Mouse (Mus musculus): ENCODE measurements around the gene Rac2. TPM values are rescaled to one million over a fixed set of nuclear protein-coding genes. Genes with fewer than 3 reads are reported as not detected.

Rac2 gene
- total RNA-seq (2023) = 761 to 837 TPM (median 813 TPM) in 4 replicates

GRCm38 (mm10) chr15:78572658-78573397 lies at the start of gene Rac2:
Rac2 (minus strand) TSS chr15:78572783.

GRCm38 (mm10) chr15:78596914-78597313 lies 24.3 kb upstream of the Rac2 start, which contains the start of gene Cyth4:
Cyth4 (plus strand) TSS chr15:78597047.

GRCm38 (mm10) chr15:78544561-78545001 lies 28.0 kb downstream of the Rac2 start, which contains the start of gene Sstr3:
Sstr3 (minus strand) TSS chr15:78544685.

GRCm38 (mm10) chr15:78530671-78531450 lies 41.7 kb downstream of the Rac2 start, which contains the start of gene C1qtnf6:
C1qtnf6 (minus strand) TSS chr15:78531416.

Other genes with a start within 250 kb of the Rac2 start
- 21.1 to 26.8 TPM (median 22.9 TPM) in 4 replicates for gene Csf2rb, start 247.0 kb downstream of the Rac2 start, total RNA-seq (2023)
- not detected in 4 replicates for gene Tex33, start 176.9 kb downstream of the Rac2 start, total RNA-seq (2023)
- 0.75 to 1.9 TPM (median 1.5 TPM) in 4 replicates for gene Tst, start 166.9 kb downstream of the Rac2 start, total RNA-seq (2023)
- gene Mpst, start 166.4 kb downstream of the Rac2 start, total RNA-seq (2023) = 18.6 to 23.2 TPM (median 22.5 TPM) in 4 replicates
- gene Kctd17, start 144.2 kb downstream of the Rac2 start, total RNA-seq (2023) = 0.44 to 0.75 TPM (median 0.54 TPM) in 3 of 4 replicates, not detected in the other
- gene Tmprss6, start 104.1 kb downstream of the Rac2 start, total RNA-seq (2023) = not detected in 4 replicates
- 3.7 to 4.7 TPM (median 3.9 TPM) in 4 replicates for gene Il2rb, start 77.5 kb downstream of the Rac2 start, total RNA-seq (2023)
- not detected in 4 replicates for gene C1qtnf6, start 41.4 kb downstream of the Rac2 start, total RNA-seq (2023)
- not detected in 4 replicates for gene Sstr3, start 28.1 kb downstream of the Rac2 start, total RNA-seq (2023)
- 157 to 169 TPM (median 159 TPM) in 4 replicates for gene Cyth4, start 24.3 kb upstream of the Rac2 start, total RNA-seq (2023)
- gene Elfn2, start 146.0 kb upstream of the Rac2 start, total RNA-seq (2023) = 0.12 to 0.16 TPM in 2 of 4 replicates, not detected in the others
- gene Mfng, start 200.7 kb upstream of the Rac2 start, total RNA-seq (2023) = 72.8 to 82.9 TPM (median 76.0 TPM) in 4 replicates
- gene Card10, start 230.3 kb upstream of the Rac2 start, total RNA-seq (2023) = 0.13 to 0.20 TPM (median 0.18 TPM) in 3 of 4 replicates, not detected in the other